Mouse (Mus musculus) common myeloid progenitor, adult 5-6 weeks (primary cell): ENCODE results near the gene Pycr2. TPM values are rescaled to one million over a fixed set of nuclear protein-coding genes. Genes with fewer than 3 reads are reported as not detected.

ENCODE experiments used
- ATAC-seq: replicated peaks from 2 replicates; pipeline ENCODE4 v1.8.0; 2016; ENCODE audit warnings: low read depth, mild to moderate bottlenecking, moderate TSS enrichment, inconsistent platforms; ENCODE audit not compliant: poor library complexity, severe bottlenecking
- total RNA-seq: library from RNA; stranded (forward); fragments of 200-1000, 187-1606 nt; gene quantifications from 2 replicates; pipeline ENCODE4 v1.2.3, GENCODE M21; 2017

The Pycr2 gene
- 20.5 and 30.5 TPM in 2 replicates for total RNA-seq

GRCm38 (mm10) chr1:180904039-180904814 lies at the start of gene Pycr2:
TSS of gene Pycr2 (plus strand) at chr1:180904293.
- peak; percentile 88 for ATAC-seq

GRCm38 (mm10) chr1:180858763-180859162 lies 45.3 kb upstream of the Pycr2 start:
- no peak for ATAC-seq

GRCm38 (mm10) chr1:180860030-180860429 lies 44.1 kb upstream of the Pycr2 start:
- no peak for ATAC-seq

- ATAC-seq, result peak; percentile 76; the same call in 1 of the 2 replicates
Observed at GRCm38 (mm10) chr1:180863606-180864005, 40.5 kb upstream of the Pycr2 start.

- no peak for ATAC-seq
Observed at GRCm38 (mm10) chr1:180866001-180866400, 38.1 kb upstream of the Pycr2 start.

- no peak for ATAC-seq
Observed at GRCm38 (mm10) chr1:180870122-180870650, 33.9 kb upstream of the Pycr2 start.

GRCm38 (mm10) chr1:180873861-180874484 lies 30.1 kb upstream of the Pycr2 start:
- ATAC-seq, result peak; percentile 97

- ATAC-seq, result no peak
Observed at GRCm38 (mm10) chr1:180874615-180875014, 29.5 kb upstream of the Pycr2 start.

- ATAC-seq, result no peak
Observed at GRCm38 (mm10) chr1:180875126-180875525, 29.0 kb upstream of the Pycr2 start.

- ATAC-seq, result no peak
Observed at GRCm38 (mm10) chr1:180877466-180877865, 26.6 kb upstream of the Pycr2 start.

- ATAC-seq, result peak; percentile 67
Observed at GRCm38 (mm10) chr1:180881768-180882167, 22.3 kb upstream of the Pycr2 start.

GRCm38 (mm10) chr1:180883731-180884130 lies 20.4 kb upstream of the Pycr2 start:
- no peak for ATAC-seq

- ATAC-seq, result peak; percentile 65
Observed at GRCm38 (mm10) chr1:180884484-180884883, 19.6 kb upstream of the Pycr2 start.

- peak; percentile 64 for ATAC-seq
Observed at GRCm38 (mm10) chr1:180888556-180889042, 15.5 kb upstream of the Pycr2 start.

- ATAC-seq, result no peak
Observed at GRCm38 (mm10) chr1:180889172-180889571, 14.9 kb upstream of the Pycr2 start.

GRCm38 (mm10) chr1:180889841-180890240 lies 14.3 kb upstream of the Pycr2 start:
- ATAC-seq, result peak; percentile 53

GRCm38 (mm10) chr1:180892808-180893207 lies 11.3 kb upstream of the Pycr2 start, which contains the start of gene Lefty2:
TSS of gene Lefty2 (plus strand) at chr1:180893108.
- no peak for ATAC-seq

- peak; percentile 20 for ATAC-seq
Observed at GRCm38 (mm10) chr1:180894088-180894987, 9.8 kb upstream of the Pycr2 start.

- ATAC-seq, result 0 out of 2 replicates have a peak, but pooled peaks have one; percentile 13
Observed at GRCm38 (mm10) chr1:180901107-180901506, 3.0 kb upstream of the Pycr2 start.

GRCm38 (mm10) chr1:180902915-180903314 lies 1.2 kb upstream of the Pycr2 start:
- peak; percentile 65 for ATAC-seq
